Mouse (Mus musculus): ENCODE data around the gene Syngr3.

GRCm38 (mm10) chr17:24707801-24708425, 18.2 kb upstream of the Syngr3 start:
- no peak for TF ChIP-seq CTCF (IDR thresholded peaks at IDR 0.05; ENCODE audit: extremely low read depth, insufficient read depth, low read length)
- TF ChIP-seq POLR2A (IDR thresholded peaks at IDR 0.05; ENCODE audit: extremely low read depth, insufficient read depth, low read length) = no peak

All from cortical plate, adult 2 months (tissue).